10 mouse cellular contexts compared by ENCODE assay signal in the genomic region with DNA sequence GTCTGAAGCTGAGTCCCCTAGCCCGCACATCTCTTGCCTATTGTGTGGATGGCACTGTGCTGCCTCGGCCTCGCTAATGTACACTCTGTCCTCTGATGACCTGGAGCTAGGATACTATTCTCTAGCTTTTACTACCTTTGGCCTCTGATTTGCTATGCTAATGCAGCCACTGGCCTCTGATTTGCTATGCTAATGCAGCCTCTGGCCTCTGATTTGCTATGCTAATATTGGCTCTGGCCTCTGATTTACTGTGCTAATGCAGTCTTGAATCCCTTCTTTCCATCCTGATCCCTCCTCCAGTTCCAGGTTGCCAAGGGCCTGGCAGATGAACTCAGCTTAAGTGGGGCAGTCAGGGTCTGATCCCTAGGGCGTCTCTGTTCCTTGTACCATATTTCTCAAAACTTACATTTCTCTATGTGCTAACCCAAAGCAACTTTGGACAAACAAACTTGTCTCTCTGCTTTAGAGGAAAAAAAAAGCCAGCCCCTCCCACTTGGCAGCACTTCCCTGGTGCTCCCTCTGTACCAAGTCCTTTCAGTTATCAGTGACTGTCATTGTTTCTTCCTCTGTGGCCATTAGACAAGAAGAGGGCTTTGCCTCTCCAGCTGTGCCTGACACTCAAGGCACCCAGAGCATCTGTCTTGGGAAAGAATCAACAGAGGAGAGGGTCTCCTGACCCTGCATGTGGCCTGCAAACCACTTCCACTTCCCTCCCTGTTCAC.
A peak's percentile ranks its signal among the peaks of the same experiment; 100 is the strongest.
DNase-seq lines count a peak whose midpoint lies in the region; ATAC-seq and TF ChIP-seq lines count a peak whose summit lies in the region.
"Had no signal": no experiment of that assay in that cellular context is flagged by ENCODE, and none has a peak within 500 bp of the region (broad histone marks: within the 10 kb centered on the region; RNA-seq: fewer than 3 reads in every experiment).

No protein-coding gene starts in this region.

- DNase-seq in hindbrain, postnatal 0 days (ENCODE audit: low spot score): peak; percentile 37
- DNase-seq in MEL (ENCODE audit: low read depth, low spot score): peak; percentile 64
- peak; percentile 54 for DNase-seq in gastrocnemius, postnatal 14 days
- DNase-seq in thymus, postnatal 4 days: no peak
- DNase-seq in embryo, embryonic 9.5 days (ENCODE audit: extremely low spot score): no peak
- no peak for DNase-seq in yolk sac, embryonic 10.5 days (ENCODE audit: low spot score)

- no peak overlapping the region for H3K4me3 ChIP-seq in hindbrain, postnatal 0 days (ENCODE audit: low read length)
- no peak overlapping the region for H3K4me3 ChIP-seq in hindbrain, embryonic 16.5 days (ENCODE audit: low read length)
- no peak overlapping the region for H3K4me3 ChIP-seq in MEL (ENCODE audit: control insufficient read depth in 1 of 2, insufficient read depth in 1 of 2, low read depth in 2 of 2, low read length in 2 of 2)
- H3K4me3 ChIP-seq in lung, embryonic 15.5 days: no peak overlapping the region
- H3K4me3 ChIP-seq: hindbrain, embryonic 15.5 days; liver, embryonic 15.5 days had no signal

- TF ChIP-seq EP300 in MEL (IDR thresholded peaks at IDR 0.05; ENCODE audit: low read depth in 1 of 2, low read length in 2 of 2): peak in 1 of 2 experiments; percentile 48; a peak in 1 of 4 replicates

- no peak for TF ChIP-seq POLR2A in MEL (IDR thresholded peaks at IDR 0.05; ENCODE audit: control insufficient read depth in 1 of 2, insufficient read depth in 1 of 2, low read depth in 1 of 2, low read length in 2 of 2, poor library complexity in 1 of 2)

- no peak for TF ChIP-seq RAD21 in MEL (IDR thresholded peaks at IDR 0.05; ENCODE audit: low read depth, low read length)

- H3K27me3 ChIP-seq in hindbrain, postnatal 0 days (ENCODE audit: insufficient read depth, low read length): no peaks in the 10 kb centered on the region
- no peaks in the 10 kb centered on the region for H3K27me3 ChIP-seq in hindbrain, embryonic 16.5 days (replicated peaks; ENCODE audit: control insufficient read depth, insufficient read depth, low read length)
- H3K27me3 ChIP-seq in MEL (ENCODE audit: control insufficient read depth in 1 of 2, insufficient read depth in 2 of 2, low read length in 2 of 2): no peaks in the 10 kb centered on the region
- no peaks in the 10 kb centered on the region for H3K27me3 ChIP-seq in lung, embryonic 15.5 days
- H3K27me3 ChIP-seq: hindbrain, embryonic 15.5 days; liver, embryonic 15.5 days had no signal

- peak overlapping the region; percentile 38; the same call in 1 of the 2 replicates for H3K27ac ChIP-seq in hindbrain, postnatal 0 days
- H3K27ac ChIP-seq in hindbrain, embryonic 16.5 days (ENCODE audit: low read depth, low read length): no peak overlapping the region
- no peak overlapping the region for H3K27ac ChIP-seq in MEL (ENCODE audit: control insufficient read depth, low read depth, low read length)
- peak overlapping the region; percentile 29 for H3K27ac ChIP-seq in lung, embryonic 15.5 days
- H3K27ac ChIP-seq: hindbrain, embryonic 15.5 days; liver, embryonic 15.5 days had no signal

- H3K4me1 ChIP-seq in hindbrain, postnatal 0 days (ENCODE audit: insufficient read depth, low read length): peaks cover 17% of the 10 kb centered on the region
- H3K4me1 ChIP-seq in hindbrain, embryonic 16.5 days (ENCODE audit: control insufficient read depth, insufficient read depth, low read depth, low read length): peaks cover 20% of the 10 kb centered on the region
- H3K4me1 ChIP-seq in MEL (ENCODE audit: control insufficient read depth in 1 of 2, insufficient read depth in 2 of 2, low read length in 2 of 2): peaks cover 10 to 22% of the 10 kb centered on the region in 2 experiments
- H3K4me1 ChIP-seq in lung, embryonic 15.5 days: peaks cover 44% of the 10 kb centered on the region

- TF ChIP-seq CTCF in hindbrain, postnatal 0 days (IDR thresholded peaks at IDR 0.05; ENCODE audit: low read depth): no peak
- TF ChIP-seq CTCF in MEL (IDR thresholded peaks at IDR 0.05 in 2 of 3, conservative IDR thresholded peaks at IDR 0.05 in 1 of 3; ENCODE audit: control insufficient read depth in 1 of 3, insufficient read depth in 1 of 3, low read depth in 2 of 3, low read length in 3 of 3, poor library complexity in 1 of 3, severe bottlenecking in 1 of 3): no peak

- 54% methylated on average over 4 of the region's 4 CpGs for WGBS in hindbrain, postnatal 0 days
- 47% methylated on average over 4 of the region's 4 CpGs for WGBS in hindbrain, embryonic 16.5 days
- WGBS in lung, embryonic 15.5 days: 55% methylated on average over 4 of the region's 4 CpGs

- no peaks in the 10 kb centered on the region for H3K36me3 ChIP-seq in hindbrain, postnatal 0 days (ENCODE audit: insufficient read depth, low read length)
- H3K36me3 ChIP-seq in hindbrain, embryonic 16.5 days (ENCODE audit: control insufficient read depth, insufficient read depth, low read length): no peaks in the 10 kb centered on the region
- peaks cover 0 to 17% of the 10 kb centered on the region in 2 experiments; a peak in 3 of 4 replicates for H3K36me3 ChIP-seq in MEL (ENCODE audit: control insufficient read depth in 1 of 2, insufficient read depth in 2 of 2, low read length in 2 of 2)
- H3K36me3 ChIP-seq in lung, embryonic 15.5 days: no peaks in the 10 kb centered on the region
- H3K36me3 ChIP-seq: hindbrain, embryonic 15.5 days; liver, embryonic 15.5 days had no signal

- H3K79me2 ChIP-seq in MEL (ENCODE audit: control insufficient read depth, insufficient read depth, low read length, poor library complexity): no peaks in the 10 kb centered on the region

- H3K9me3 ChIP-seq in hindbrain, postnatal 0 days (ENCODE audit: low read length): no peaks in the 10 kb centered on the region
- no peaks in the 10 kb centered on the region for H3K9me3 ChIP-seq in hindbrain, embryonic 16.5 days (ENCODE audit: control insufficient read depth, low read length)
- H3K9me3 ChIP-seq in MEL (replicated peaks; ENCODE audit: insufficient read depth, low read length): no peaks in the 10 kb centered on the region
- no peaks in the 10 kb centered on the region for H3K9me3 ChIP-seq in lung, embryonic 15.5 days
- H3K9me3 ChIP-seq: hindbrain, embryonic 15.5 days; liver, embryonic 15.5 days had no signal

- ATAC-seq in hindbrain, postnatal 0 days: peak; percentile 54; the same call in 1 of the 2 replicates
- no peak for ATAC-seq in hindbrain, embryonic 16.5 days
- ATAC-seq in lung, embryonic 15.5 days (ENCODE audit: borderline replicate concordance, extremely low read depth, low FRiP score, low TSS enrichment): no peak; the same call in 1 of the 2 replicates

- no peak overlapping the region for H3K4me2 ChIP-seq in hindbrain, postnatal 0 days (ENCODE audit: low read depth, low read length)
- no peak overlapping the region for H3K4me2 ChIP-seq in hindbrain, embryonic 16.5 days (ENCODE audit: low read length)
- H3K4me2 ChIP-seq in lung, embryonic 15.5 days: no peak overlapping the region
- H3K4me2 ChIP-seq: hindbrain, embryonic 15.5 days; liver, embryonic 15.5 days had no signal

- intact Hi-C loops in gastrocnemius, postnatal 14 days (cut with DNase I; ENCODE audit: low total_unique reads): no loop called here

- H3K9ac ChIP-seq in hindbrain, postnatal 0 days (replicated peaks; ENCODE audit: low read length): no peak overlapping the region
- H3K9ac ChIP-seq in hindbrain, embryonic 16.5 days (ENCODE audit: low read depth, low read length): no peak overlapping the region
- H3K9ac ChIP-seq in MEL (ENCODE audit: control insufficient read depth, low read depth, low read length, poor library complexity, severe bottlenecking): no peak overlapping the region
- H3K9ac ChIP-seq in lung, embryonic 15.5 days: no peak overlapping the region
- H3K9ac ChIP-seq: hindbrain, embryonic 15.5 days; liver, embryonic 15.5 days had no signal

TF ChIP-seq in MEL, 35 proteins besides CTCF, POLR2A, EP300 and RAD21:
- no peak for TF ChIP-seq MYB (IDR thresholded peaks at IDR 0.05; ENCODE audit: low read depth, low read length)
- no peak for TF ChIP-seq USF1 (IDR thresholded peaks at IDR 0.05; ENCODE audit: low read depth, low read length)
- TF ChIP-seq ZMIZ1 (IDR thresholded peaks at IDR 0.05; ENCODE audit: low read depth, low read length): no peak
- TF ChIP-seq MAZ (IDR thresholded peaks at IDR 0.05; ENCODE audit: low read depth, low read length): 0 out of 2 replicates have a peak, but pooled peaks have one; percentile 44
- 0 out of 2 replicates have a peak, but pooled peaks have one; percentile 15 for TF ChIP-seq MAX (IDR thresholded peaks at IDR 0.05; ENCODE audit: low read length)
- no peak for TF ChIP-seq KAT2A (conservative IDR thresholded peaks at IDR 0.05; ENCODE audit: low read depth, low read length)
- TF ChIP-seq RCOR1 (IDR thresholded peaks at IDR 0.05; ENCODE audit: low read depth, low read length): no peak
- no peak for TF ChIP-seq E2F4 (IDR thresholded peaks at IDR 0.05; ENCODE audit: borderline replicate concordance, low read depth, low read length)
- TF ChIP-seq GABPA (IDR thresholded peaks at IDR 0.05; ENCODE audit: low read depth, low read length): no peak
- TF ChIP-seq BHLHE40 (IDR thresholded peaks at IDR 0.05; ENCODE audit: borderline replicate concordance, low read depth, low read length): no peak
- peak; percentile 38; the same call in 1 of the 2 replicates for TF ChIP-seq ETS1 (IDR thresholded peaks at IDR 0.05; ENCODE audit: low read depth, low read length)
- TF ChIP-seq ZKSCAN1 (IDR thresholded peaks at IDR 0.05; ENCODE audit: low read depth, low read length): no peak
- TF ChIP-seq CHD2 (IDR thresholded peaks at IDR 0.05; ENCODE audit: low read length): no peak
- peak; percentile 92 for TF ChIP-seq ZNF384 (IDR thresholded peaks at IDR 0.05; ENCODE audit: low read depth, low read length)
- TF ChIP-seq MXI1 (IDR thresholded peaks at IDR 0.05; ENCODE audit: low read depth, low read length): peak; percentile 45; the same call in 1 of the 2 replicates
- TF ChIP-seq TCF12 (IDR thresholded peaks at IDR 0.05; ENCODE audit: low read depth, low read length): peak; percentile 53
- TF ChIP-seq UBTF (IDR thresholded peaks at IDR 0.05; ENCODE audit: borderline replicate concordance, insufficient read depth, low read depth, low read length): no peak
- no peak for TF ChIP-seq TAL1 (IDR thresholded peaks at IDR 0.05; ENCODE audit: low read length)
- no peak for TF ChIP-seq ELF1 (IDR thresholded peaks at IDR 0.05; ENCODE audit: low read depth, low read length)
- TF ChIP-seq SIN3A (IDR thresholded peaks at IDR 0.05; ENCODE audit: low read length): peak; percentile 46; the same call in 1 of the 2 replicates

Comparison
In these comparisons a context has a peak if more than half of its experiments do, and no peak if none do; other contexts are left out.
1. H3K27ac ChIP-seq: peak in hindbrain, postnatal 0 days (single experiment) and lung, embryonic 15.5 days (single experiment); none in hindbrain, embryonic 16.5 days (single experiment) and MEL (single experiment).
2. DNase-seq: peak in hindbrain, postnatal 0 days (single experiment), MEL (single experiment) and gastrocnemius, postnatal 14 days (single experiment); none in thymus, postnatal 4 days (single experiment), embryo, embryonic 9.5 days (single experiment) and yolk sac, embryonic 10.5 days (single experiment).